Mouse (Mus musculus): ENCODE data around the gene Phf20.
A peak's percentile ranks its signal among the peaks of the same experiment; 100 is the strongest.

DNA sequence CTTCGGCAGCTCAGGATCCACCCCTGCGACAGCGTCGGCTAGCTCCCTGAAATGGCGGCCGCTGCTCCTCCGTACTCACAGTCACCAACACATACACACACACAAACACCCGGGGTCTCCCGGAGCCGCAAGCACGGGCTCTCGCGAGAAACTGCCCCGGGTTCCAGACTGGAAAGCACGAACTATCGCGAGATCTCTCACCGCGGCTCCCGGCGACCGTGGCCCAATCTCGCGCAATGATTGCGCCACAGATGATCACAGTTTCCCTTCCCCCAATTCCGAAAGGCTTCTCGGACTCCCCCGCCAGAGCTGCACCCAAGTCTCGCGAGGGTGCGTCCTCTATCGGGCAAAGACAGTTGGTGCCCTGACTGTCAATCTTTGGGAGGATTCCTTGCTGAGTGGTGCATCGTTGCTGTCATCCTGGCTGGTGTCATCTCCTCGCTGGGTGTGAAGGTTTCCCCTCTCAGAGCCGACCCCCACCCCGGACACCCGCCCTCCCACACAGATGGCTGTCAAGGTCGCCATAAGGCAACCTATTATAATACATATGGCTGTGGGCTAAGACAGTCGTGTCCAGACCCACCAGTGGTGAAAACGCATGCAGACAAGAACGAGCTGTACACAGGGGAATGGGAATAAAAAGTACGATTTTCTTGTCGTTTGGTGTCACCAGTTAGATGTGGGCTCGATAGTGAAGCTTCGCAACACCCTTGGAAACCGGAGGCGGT lies 16.0 kb upstream of the Phf20 start, which contains the start of gene Rbm39:
- TF ChIP-seq POLR2A (IDR thresholded peaks at IDR 0.05; ENCODE audit: control insufficient read depth, low read depth, low read length) = peak; percentile 95
- TF ChIP-seq CTCF (IDR thresholded peaks at IDR 0.05; ENCODE audit: control insufficient read depth, insufficient read depth, insufficient replicate concordance, low read depth, low read length) = peak; percentile 30; the same call in 1 of the 2 replicates

Data from testis, adult 2 months (tissue).